Mouse (Mus musculus): ENCODE results near the gene Gm5862. TPM values are rescaled to one million over a fixed set of nuclear protein-coding genes. Genes with fewer than 3 reads are reported as not detected.

The Gm5862 gene
- polyA plus RNA-seq (2015; fragmentation: Nextera tagmentation; extraction: Ambion mirVana), result not detected in 2 replicates

DNA sequence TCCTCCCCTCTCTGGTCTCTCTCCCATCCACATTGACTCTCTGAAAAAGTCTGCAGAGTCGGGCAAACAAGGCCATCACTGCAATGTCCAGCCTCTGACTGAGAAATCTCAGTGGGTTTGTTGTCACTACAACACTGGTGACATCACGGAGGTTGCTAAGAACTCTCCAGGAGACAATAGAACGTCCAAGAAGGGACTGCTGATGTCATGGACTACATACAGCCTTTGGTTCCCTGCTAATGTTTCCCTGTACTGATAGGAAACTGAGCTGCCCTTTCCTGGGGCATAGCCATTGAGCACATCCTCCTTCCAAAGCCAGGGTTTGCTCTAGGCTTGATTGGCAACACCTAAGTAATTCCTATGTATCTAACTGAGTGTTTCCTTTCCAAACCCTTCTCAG, at the start of gene Gm5862:
TSS of gene Gm5862 (minus strand) at position 101 of the 400 bp plus-strand sequence.

DNA sequence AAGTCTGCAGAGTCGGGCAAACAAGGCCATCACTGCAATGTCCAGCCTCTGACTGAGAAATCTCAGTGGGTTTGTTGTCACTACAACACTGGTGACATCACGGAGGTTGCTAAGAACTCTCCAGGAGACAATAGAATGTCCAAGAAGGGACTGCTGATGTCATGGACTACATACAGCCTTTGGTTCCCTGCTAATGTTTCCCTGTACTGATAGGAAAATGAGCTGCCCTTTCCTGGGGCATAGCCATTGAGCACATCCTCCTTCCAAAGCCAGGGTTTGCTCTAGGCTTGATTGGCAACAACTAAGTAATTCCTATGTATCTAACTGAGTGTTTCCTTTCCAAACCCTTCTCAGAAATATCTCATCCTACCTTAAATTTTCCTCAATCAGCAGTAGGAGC, 35.8 kb upstream of the Gm5862 start, which contains the start of gene Gm7347:
TSS of gene Gm7347 (minus strand) at position 101 of the 400 bp plus-strand sequence.

DNA sequence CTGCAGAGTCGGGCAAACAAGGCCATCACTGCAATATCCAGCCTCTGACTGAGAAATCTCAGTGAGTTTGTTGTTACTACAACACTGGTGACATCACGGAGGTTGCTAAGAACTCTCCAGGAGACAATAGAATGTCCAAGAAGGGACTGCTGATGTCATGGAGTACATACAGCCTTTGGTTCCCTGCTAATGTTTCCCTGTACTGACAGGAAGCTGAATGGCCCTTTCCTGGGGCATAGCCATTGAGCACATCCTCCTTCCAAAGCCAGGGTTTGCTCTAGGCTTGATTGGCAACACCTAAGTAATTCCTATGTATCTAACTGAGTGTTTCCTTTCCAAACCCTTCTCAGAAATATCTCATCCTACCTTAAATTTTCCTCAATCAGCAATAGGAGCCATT, 16.7 kb upstream of the Gm5862 start, which contains the start of gene Speer4a:
TSS of gene Speer4a (minus strand) at position 101 of the 400 bp plus-strand sequence.

DNA sequence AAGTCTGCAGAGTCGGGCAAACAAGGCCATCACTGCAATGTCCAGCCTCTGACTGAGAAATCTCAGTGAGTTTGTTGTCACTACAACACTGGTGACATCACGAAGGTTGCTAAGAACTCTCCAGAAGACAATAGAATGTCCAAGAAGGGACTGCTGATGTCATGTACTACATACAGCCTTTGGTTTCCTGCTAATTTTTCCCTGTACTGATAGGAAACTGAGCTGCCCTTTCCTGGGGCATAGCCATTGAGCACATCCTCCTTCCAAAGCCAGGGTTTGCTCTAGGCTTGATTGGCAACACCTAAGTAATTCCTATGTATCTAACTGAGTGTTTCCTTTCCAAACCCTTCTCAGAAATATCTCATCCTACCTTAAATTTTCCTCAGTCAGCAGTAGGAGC, 18.0 kb downstream of the Gm5862 start, which contains the start of gene Gm1979:
TSS of gene Gm1979 (minus strand) at position 101 of the 400 bp plus-strand sequence.

DNA sequence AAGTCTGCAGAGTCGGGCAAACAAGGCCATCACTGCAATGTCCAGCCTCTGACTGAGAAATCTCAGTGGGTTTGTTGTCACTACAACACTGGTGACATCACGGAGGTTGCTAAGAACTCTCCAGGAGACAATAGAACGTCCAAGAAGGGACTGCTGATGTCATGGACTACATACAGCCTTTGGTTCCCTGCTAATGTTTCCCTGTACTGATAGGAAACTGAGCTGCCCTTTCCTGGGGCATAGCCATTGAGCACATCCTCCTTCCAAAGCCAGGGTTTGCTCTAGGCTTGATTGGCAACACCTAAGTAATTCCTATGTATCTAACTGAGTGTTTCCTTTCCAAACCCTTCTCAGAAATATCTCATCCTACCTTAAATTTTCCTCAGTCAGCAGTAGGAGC, 34.2 kb downstream of the Gm5862 start, which contains the start of gene Gm21698:
TSS of gene Gm21698 (minus strand) at position 101 of the 400 bp plus-strand sequence.

DNA sequence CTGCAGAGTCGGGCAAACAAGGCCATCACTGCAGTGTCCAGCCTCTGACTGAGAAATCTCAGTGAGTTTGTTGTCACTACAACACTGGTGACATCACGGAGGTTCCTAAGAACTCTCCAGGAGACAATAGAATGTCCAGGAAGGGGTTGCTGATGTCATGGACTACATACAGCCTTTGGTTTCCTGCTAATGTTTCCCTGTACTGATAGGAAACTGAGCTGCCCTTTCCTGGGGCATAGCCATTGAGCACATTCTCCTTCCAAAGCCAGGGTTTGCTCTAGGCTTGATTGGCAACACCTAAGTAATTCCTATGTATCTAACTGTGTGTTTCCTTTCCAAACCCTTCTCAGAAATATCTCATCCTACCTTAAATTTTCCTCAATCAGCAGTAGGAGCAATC, 50.2 kb downstream of the Gm5862 start, which contains the start of gene Gm21680:
TSS of gene Gm21680 (minus strand) at position 101 of the 400 bp plus-strand sequence.

Other genes with a start within 250 kb of the Gm5862 start
- not detected in 2 replicates for gene Gm21663, start 80.5 kb downstream of the Gm5862 start, polyA plus RNA-seq (2015; fragmentation: Nextera tagmentation; extraction: Ambion mirVana)
- gene Gm21671, start 68.5 kb downstream of the Gm5862 start, polyA plus RNA-seq (2015; fragmentation: Nextera tagmentation; extraction: Ambion mirVana), result not detected in 2 replicates
- not detected in 2 replicates for gene Gm21680, start 50.3 kb downstream of the Gm5862 start, polyA plus RNA-seq (2015; fragmentation: Nextera tagmentation; extraction: Ambion mirVana)
- gene Gm21698, start 34.3 kb downstream of the Gm5862 start, polyA plus RNA-seq (2015; fragmentation: Nextera tagmentation; extraction: Ambion mirVana), result not detected in 2 replicates
- gene Gm1979, start 18.1 kb downstream of the Gm5862 start, polyA plus RNA-seq (2015; fragmentation: Nextera tagmentation; extraction: Ambion mirVana), result not detected in 2 replicates
- gene Speer4a, start 16.6 kb upstream of the Gm5862 start, polyA plus RNA-seq (2015; fragmentation: Nextera tagmentation; extraction: Ambion mirVana), result not detected in 2 replicates
- gene Gm7347, start 35.7 kb upstream of the Gm5862 start, polyA plus RNA-seq (2015; fragmentation: Nextera tagmentation; extraction: Ambion mirVana), result not detected in 2 replicates
- gene Gm10471, start 66.4 kb upstream of the Gm5862 start, polyA plus RNA-seq (2015; fragmentation: Nextera tagmentation; extraction: Ambion mirVana), result not detected in 2 replicates
- gene 5031410I06Rik, start 82.4 kb upstream of the Gm5862 start, polyA plus RNA-seq (2015; fragmentation: Nextera tagmentation; extraction: Ambion mirVana), result not detected in 2 replicates
- not detected in 2 replicates for gene Gm10220, start 98.5 kb upstream of the Gm5862 start, polyA plus RNA-seq (2015; fragmentation: Nextera tagmentation; extraction: Ambion mirVana)
- not detected in 2 replicates for gene Gm7361, start 234.8 kb upstream of the Gm5862 start, polyA plus RNA-seq (2015; fragmentation: Nextera tagmentation; extraction: Ambion mirVana)